Mouse (Mus musculus): ENCODE measurements around the gene Chchd6.

Gene Chchd6

DNA sequence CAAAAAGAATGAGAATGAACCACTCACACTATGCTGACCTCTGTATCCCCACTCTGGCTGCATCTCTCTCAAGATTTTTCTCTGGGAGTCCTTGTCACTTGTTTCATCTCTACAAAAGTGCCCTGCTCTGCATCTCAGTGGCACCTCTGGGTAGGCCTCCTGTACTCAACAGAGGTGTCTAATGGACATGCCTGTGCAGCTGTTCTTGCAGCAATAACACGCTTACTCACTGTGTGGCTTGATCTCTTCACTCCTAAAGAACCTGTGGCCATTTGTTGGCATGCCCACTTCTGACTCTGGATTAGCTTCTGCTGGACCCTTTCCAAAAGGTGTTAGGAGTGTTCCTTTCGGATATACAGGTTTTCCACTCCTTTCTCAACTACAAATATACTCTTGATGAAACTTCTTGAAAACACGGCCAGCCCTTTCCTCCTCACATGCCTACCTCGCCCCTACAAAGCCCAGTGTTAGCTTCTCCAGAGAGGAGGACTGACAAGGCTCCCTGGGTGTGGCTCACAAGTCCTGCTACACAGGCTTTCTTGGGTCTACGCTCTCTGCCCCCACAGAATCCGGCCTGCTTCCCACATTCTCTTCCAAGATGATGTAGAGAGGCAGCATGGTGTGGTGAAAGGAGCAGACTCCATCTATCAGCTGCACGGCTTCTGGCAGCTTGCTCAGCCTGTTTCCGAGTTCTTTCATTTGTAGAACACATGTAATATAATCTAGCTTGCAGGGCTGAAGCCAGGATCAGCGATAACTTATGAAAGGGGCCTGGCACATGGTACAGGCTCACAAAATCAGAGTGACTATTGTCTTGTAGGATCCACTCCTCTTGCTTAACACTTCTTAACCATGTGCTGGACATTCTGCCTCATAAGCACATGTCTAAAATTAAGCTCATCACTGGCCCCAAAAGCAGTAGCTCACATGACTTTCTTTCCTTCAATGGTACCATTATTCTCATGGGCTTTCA, 133.9 kb downstream of the Chchd6 start:
- no peaks in the 10 kb centered on the region for H3K36me3 ChIP-seq (ENCODE audit: insufficient read depth, low read length)
- no peaks in the 10 kb centered on the region for H3K27me3 ChIP-seq (ENCODE audit: insufficient read depth, low read length)
- H3K4me1 ChIP-seq (replicated peaks; ENCODE audit: low read depth, low read length) = no peaks in the 10 kb centered on the region
- H3K4me3 ChIP-seq (replicated peaks; ENCODE audit: low read length) = no peak overlapping the region
- no peaks in the 10 kb centered on the region for H3K9me3 ChIP-seq (ENCODE audit: low read length)
- TF ChIP-seq POU5F1 (IDR thresholded peaks at IDR 0.05; ENCODE audit: borderline replicate concordance, low read length) (no peak), NANOG (IDR thresholded peaks at IDR 0.05; ENCODE audit: borderline replicate concordance, low read length) (no peak), CTCF (conservative IDR thresholded peaks at IDR 0.05; ENCODE audit: low read length) (no peak)

DNA sequence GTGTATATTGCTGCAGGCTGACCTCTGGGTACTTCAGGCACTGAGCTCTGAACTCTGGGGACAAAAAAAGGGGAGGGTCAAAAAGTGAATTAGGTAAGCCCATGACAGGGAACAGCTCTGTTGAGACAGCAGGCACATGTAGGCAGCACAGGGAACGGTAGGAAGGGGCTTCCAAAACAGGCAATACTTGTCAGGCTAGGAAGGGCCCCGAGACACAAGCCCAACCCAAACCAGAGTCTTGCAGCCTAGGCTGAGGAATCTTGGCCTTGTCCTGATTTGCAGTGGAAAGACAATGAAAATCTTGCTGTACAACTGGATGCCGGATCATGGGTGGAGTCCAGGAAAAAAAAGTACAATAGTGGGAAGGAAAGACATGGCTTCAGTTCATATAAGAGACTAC, 135.8 kb downstream of the Chchd6 start:
- Histone ChIP-seq H3K4me3 (replicated peaks; ENCODE audit: low read length) (no peak overlapping the region), H3K27me3 (ENCODE audit: insufficient read depth, low read length) (no peaks in the 10 kb centered on the region), H3K36me3 (ENCODE audit: insufficient read depth, low read length) (no peaks in the 10 kb centered on the region), H3K9me3 (ENCODE audit: low read length) (no peaks in the 10 kb centered on the region), H3K4me1 (replicated peaks; ENCODE audit: low read depth, low read length) (no peaks in the 10 kb centered on the region)
- TF ChIP-seq POU5F1 (IDR thresholded peaks at IDR 0.05; ENCODE audit: borderline replicate concordance, low read length) (no peak), NANOG (IDR thresholded peaks at IDR 0.05; ENCODE audit: borderline replicate concordance, low read length) (no peak), CTCF (conservative IDR thresholded peaks at IDR 0.05; ENCODE audit: low read length) (no peak)

DNA sequence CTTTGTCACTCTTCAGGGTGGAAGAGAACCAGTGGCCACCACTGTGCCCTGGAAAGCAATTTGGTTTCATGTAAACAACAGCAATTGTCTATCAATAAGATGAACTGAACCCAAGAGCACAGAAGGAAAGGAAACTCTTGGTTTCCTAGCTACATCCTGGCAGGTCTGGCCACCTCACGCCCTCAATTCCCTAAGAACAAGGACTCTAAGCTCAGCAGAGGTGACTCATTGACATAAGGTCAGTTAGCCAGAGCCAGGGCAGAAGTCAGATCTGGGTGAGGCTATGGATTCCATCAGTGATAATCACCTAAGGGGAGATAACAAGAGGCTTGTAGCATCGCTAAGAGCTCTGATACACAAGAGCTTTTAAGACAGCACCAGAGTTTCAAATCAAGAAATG, 137.9 kb downstream of the Chchd6 start:
- no peaks in the 10 kb centered on the region for H3K4me1 ChIP-seq (replicated peaks; ENCODE audit: low read depth, low read length)
- H3K9me3 ChIP-seq (ENCODE audit: low read length) = no peaks in the 10 kb centered on the region
- no peaks in the 10 kb centered on the region for H3K36me3 ChIP-seq (ENCODE audit: insufficient read depth, low read length)
- no peak for TF ChIP-seq POU5F1 (IDR thresholded peaks at IDR 0.05; ENCODE audit: borderline replicate concordance, low read length)
- no peak for TF ChIP-seq CTCF (conservative IDR thresholded peaks at IDR 0.05; ENCODE audit: low read length)
- TF ChIP-seq NANOG (IDR thresholded peaks at IDR 0.05; ENCODE audit: borderline replicate concordance, low read length) = no peak
- no peak overlapping the region for H3K4me3 ChIP-seq (replicated peaks; ENCODE audit: low read length)
- no peaks in the 10 kb centered on the region for H3K27me3 ChIP-seq (ENCODE audit: insufficient read depth, low read length)

DNA sequence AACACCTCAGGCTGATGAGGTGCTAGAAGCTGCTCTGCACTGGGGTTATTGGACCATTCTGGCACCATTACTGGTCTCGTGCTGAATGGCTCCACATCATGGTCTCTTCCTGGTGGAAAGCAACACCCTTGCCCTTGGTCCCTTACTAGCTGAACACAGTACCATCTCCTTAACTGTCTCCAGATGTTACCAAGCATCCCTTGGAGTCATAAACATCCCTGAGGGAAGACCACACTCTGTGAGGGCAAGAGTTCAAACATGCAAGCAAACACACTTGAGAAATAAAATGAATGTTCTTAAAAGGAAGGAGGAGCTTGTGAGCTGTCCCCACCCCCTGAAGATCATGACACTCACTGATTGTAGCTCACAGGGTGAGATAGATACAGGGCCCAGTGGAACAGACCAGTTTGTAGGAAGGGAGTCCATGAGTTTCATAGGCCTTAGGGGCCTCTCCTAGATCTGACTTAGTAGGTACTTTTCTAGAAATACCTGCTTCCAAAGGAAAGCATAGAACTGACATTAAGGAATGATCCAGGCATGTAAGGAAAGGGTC, 139.0 kb downstream of the Chchd6 start:
- H3K4me3 ChIP-seq (replicated peaks; ENCODE audit: low read length) = no peak overlapping the region
- no peak for TF ChIP-seq CTCF (conservative IDR thresholded peaks at IDR 0.05; ENCODE audit: low read length)
- H3K9me3 ChIP-seq (ENCODE audit: low read length) = no peaks in the 10 kb centered on the region
- H3K27me3 ChIP-seq (ENCODE audit: insufficient read depth, low read length) = no peaks in the 10 kb centered on the region
- H3K36me3 ChIP-seq (ENCODE audit: insufficient read depth, low read length) = no peaks in the 10 kb centered on the region
- no peaks in the 10 kb centered on the region for H3K4me1 ChIP-seq (replicated peaks; ENCODE audit: low read depth, low read length)

DNA sequence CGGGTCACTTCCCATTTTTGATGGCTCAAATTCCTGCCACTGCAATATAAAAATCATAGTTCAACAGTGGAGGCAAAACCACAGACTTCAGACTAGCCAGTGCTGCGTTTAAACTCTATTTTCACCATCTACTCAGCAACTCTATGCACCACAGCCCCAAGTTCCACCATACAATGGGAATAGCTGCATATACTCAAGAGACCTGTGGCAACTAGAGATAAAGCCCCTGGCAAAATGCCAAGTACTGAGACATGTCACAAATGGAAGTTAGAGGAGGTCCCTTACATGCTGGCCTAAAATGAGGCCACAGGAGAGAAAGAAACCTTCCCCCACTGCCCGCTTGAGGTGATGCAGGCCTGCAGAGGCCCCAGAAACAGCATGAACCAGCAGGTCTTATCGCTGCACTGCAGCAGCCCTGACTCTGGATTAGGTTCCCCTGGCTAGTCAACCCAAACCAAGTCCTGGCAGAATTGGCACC, 139.9 kb downstream of the Chchd6 start:
- H3K4me1 ChIP-seq (replicated peaks; ENCODE audit: low read depth, low read length) = no peaks in the 10 kb centered on the region
- H3K27me3 ChIP-seq (ENCODE audit: insufficient read depth, low read length) = no peaks in the 10 kb centered on the region
- H3K36me3 ChIP-seq (ENCODE audit: insufficient read depth, low read length) = no peaks in the 10 kb centered on the region
- no peaks in the 10 kb centered on the region for H3K9me3 ChIP-seq (ENCODE audit: low read length)
- no peak for TF ChIP-seq CTCF (conservative IDR thresholded peaks at IDR 0.05; ENCODE audit: low read length)
- TF ChIP-seq NANOG (IDR thresholded peaks at IDR 0.05; ENCODE audit: borderline replicate concordance, low read length) = no peak
- no peak for TF ChIP-seq POU5F1 (IDR thresholded peaks at IDR 0.05; ENCODE audit: borderline replicate concordance, low read length)
- H3K4me3 ChIP-seq (replicated peaks; ENCODE audit: low read length) = no peak overlapping the region

DNA sequence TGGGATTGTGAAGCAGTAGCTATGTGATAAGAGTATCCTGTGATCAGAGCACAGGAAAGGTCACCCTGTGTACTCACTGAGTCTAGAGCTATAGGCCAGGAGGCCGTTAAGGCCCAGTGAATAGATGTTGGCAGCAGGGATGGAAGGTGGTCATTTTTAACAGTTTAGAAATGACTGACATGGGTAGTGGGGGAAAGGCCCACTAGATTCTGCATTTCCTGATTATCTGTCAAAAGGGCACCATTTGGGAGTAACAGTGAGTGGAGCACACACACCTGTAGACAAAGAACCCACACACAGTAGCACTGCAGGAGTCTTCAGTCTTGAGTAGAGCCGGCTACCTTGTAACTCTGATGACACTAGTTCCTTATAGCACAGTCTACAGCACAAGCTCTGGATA, 141.0 kb downstream of the Chchd6 start:
- TF ChIP-seq NANOG (IDR thresholded peaks at IDR 0.05; ENCODE audit: borderline replicate concordance, low read length) = no peak
- Histone ChIP-seq H3K4me3 (replicated peaks; ENCODE audit: low read length) (no peak overlapping the region), H3K27me3 (ENCODE audit: insufficient read depth, low read length) (no peaks in the 10 kb centered on the region), H3K4me1 (replicated peaks; ENCODE audit: low read depth, low read length) (no peaks in the 10 kb centered on the region), H3K9me3 (ENCODE audit: low read length) (no peaks in the 10 kb centered on the region), H3K36me3 (ENCODE audit: insufficient read depth, low read length) (no peaks in the 10 kb centered on the region)

DNA sequence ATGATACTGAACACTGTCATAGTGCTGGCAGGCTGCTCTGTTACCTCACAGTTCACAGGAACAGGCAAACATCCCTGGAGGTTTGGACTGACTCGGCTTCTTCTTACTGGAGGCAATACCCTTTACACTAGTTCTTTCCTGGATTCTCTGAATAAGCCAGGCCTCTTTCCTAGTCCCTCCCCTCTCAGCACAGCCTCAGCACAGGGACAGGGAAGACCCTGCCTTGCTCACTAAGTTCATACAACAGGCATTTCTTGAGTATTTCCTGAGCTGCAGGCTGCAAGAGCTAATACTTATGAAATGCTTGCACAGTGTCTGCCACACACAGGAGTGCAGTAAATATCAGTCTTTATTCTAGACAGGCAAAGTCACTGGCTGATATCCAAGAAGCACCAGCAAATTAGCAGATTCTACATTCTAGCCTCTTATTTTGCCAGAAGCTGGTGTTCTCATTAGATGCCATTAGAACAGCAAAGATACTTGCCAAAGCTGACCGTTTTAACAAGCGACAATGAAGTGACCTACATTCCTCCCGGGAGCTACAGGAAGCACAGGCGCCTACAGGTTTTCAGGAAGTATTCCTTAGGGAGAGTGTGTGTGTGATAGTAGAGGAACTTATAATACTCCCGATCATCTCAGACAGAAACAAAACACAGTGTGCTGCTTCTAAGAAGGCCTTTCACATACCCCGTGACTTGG, 142.3 kb downstream of the Chchd6 start:
- H3K9me3 ChIP-seq (ENCODE audit: low read length) = no peaks in the 10 kb centered on the region
- no peaks in the 10 kb centered on the region for H3K27me3 ChIP-seq (ENCODE audit: insufficient read depth, low read length)
- TF ChIP-seq CTCF (conservative IDR thresholded peaks at IDR 0.05; ENCODE audit: low read length) (no peak), POU5F1 (IDR thresholded peaks at IDR 0.05; ENCODE audit: borderline replicate concordance, low read length) (no peak), NANOG (IDR thresholded peaks at IDR 0.05; ENCODE audit: borderline replicate concordance, low read length) (no peak)
- no peaks in the 10 kb centered on the region for H3K36me3 ChIP-seq (ENCODE audit: insufficient read depth, low read length)
- no peak overlapping the region for H3K4me3 ChIP-seq (replicated peaks; ENCODE audit: low read length)
- H3K4me1 ChIP-seq (replicated peaks; ENCODE audit: low read depth, low read length) = no peaks in the 10 kb centered on the region

DNA sequence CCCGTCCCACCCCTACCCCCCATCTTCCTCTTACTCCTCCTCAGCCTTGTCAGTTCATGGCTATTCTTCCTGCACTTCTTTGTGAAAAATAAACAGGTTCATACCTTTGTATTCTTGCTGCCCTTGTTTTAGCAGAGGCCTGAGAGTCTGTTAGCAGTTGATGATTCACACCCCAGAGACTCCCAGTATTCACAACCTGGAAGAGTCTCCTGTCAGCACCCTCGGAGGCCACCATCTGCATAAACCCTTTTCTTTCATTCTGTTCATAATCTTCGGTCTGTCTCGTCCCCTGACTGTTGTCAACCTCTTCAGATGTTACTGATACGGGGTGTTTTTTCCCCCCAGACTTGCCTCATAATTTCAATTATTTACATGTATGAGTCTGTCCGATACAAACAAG, 143.1 kb downstream of the Chchd6 start:
- Histone ChIP-seq H3K36me3 (ENCODE audit: insufficient read depth, low read length) (no peaks in the 10 kb centered on the region), H3K4me3 (replicated peaks; ENCODE audit: low read length) (no peak overlapping the region), H3K9me3 (ENCODE audit: low read length) (no peaks in the 10 kb centered on the region), H3K27me3 (ENCODE audit: insufficient read depth, low read length) (no peaks in the 10 kb centered on the region), H3K4me1 (replicated peaks; ENCODE audit: low read depth, low read length) (no peaks in the 10 kb centered on the region)
- TF ChIP-seq NANOG (IDR thresholded peaks at IDR 0.05; ENCODE audit: borderline replicate concordance, low read length) (no peak), POU5F1 (IDR thresholded peaks at IDR 0.05; ENCODE audit: borderline replicate concordance, low read length) (no peak), CTCF (conservative IDR thresholded peaks at IDR 0.05; ENCODE audit: low read length) (no peak)

Measured in E14TG2a.4 (cell line).